Mouse (Mus musculus): ENCODE measurements at regions not wholly inside any gene's neighbourhood (a gene's known extent, or its start where the extent isn't known, plus 50 kb on each side); places are given as distances from the start of the nearest gene placed in this dataset.
"Not testable (repeated sequence)": the region's sequence is repeated elsewhere in the genome, so short reads cannot be mapped to it uniquely, and the experiment has no call there.

DNA sequence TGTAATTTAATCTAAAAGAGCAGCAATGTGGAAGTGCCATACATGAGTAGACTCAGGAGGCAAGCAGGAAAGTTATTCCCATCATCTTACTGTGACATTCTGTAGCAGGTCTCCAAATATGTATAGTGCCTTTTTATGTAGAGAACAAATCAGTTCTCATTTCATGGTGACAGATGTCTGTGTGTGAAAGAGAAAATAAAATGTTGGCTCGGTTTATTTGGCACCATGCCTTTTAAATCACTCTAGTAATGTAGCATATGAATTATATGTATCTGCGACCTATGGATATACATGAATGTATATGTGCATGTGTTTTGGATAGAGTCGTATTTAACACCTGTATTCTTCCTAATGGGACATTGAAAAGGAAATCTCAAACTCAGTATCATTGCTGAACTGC, 146.2 kb downstream of the Kcnrg start:
- no peak for DNase-seq (ENCODE audit: low spot score in 2 of 2)

DNA sequence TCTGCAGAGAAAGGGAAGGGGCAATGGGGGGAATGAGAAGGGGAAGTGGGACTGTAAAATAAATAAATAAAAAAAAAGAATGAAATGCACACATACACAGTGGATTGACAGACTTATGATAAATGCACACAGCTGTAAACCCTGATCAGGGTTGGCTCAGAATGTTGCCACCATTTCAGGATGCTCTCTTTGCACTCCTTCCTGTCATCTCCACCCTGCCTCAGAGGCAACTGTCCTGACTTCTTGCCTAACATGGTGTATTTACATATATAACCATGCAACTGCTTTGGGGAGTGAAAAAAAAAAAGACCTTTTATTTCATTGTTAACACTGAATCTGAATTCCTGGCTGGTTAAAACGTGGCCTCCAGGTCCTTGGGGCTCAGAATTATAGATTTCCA, 149.4 kb downstream of the Kcnrg start:
- DNase-seq (ENCODE audit: low spot score in 2 of 2): no peak

DNA sequence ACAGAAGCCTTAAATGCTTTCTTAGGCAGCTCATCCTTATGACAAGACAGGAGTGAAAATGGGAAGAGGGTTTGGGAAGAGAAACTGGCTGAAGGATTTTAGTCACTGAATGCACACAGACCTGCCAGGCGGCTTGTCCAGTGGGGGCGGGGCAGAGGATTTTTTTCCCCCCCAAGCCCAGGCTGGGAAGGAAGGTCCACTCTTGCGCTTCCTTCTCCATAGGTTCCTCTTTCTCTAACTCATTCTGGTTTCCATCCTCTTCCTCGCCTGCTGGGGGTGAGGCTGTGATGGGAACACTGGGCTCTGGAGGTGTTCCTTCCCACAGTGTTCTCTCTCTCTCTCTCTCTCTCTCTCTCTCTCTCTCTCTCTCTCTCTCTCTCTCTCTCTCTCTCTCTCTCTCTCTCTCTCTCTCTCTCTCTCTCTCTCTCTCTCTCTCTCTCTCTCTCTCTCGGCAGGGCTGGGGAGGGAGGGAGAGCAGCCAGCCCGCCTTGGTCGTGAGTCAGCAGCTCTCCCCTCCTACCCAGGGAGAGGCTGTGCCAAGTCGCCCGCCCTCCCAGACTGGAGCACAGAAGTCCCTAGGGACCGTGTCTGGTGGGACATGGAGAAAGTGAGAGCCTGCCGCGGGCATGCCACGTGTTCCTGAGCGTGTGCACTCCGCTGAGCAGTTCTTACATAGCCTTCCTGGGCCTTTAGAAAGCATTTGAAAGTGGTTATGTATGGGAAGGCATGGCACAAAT, 150.0 kb downstream of the Kcnrg start:
- peak; percentile 9 to 30 for DNase-seq (ENCODE audit: low spot score in 2 of 2)

DNA sequence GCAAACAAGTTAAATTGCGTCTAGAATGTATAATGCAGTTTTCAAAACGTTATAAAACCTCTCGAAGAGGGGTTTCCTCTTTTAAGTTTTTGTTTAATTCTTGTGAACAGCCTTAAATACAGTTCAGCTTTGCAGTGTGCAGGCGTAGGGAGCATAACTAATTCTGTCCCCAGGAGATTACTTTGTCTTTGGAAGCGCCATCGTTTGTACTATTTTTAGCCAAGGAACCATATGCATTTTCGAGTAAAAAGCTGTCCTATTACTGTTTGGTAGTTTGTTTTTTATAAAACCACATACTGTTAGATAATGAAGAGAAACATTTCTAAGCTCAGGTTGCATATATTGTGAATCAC, 150.5 kb downstream of the Kcnrg start:
- no peak for DNase-seq (ENCODE audit: low spot score in 2 of 2)

DNA sequence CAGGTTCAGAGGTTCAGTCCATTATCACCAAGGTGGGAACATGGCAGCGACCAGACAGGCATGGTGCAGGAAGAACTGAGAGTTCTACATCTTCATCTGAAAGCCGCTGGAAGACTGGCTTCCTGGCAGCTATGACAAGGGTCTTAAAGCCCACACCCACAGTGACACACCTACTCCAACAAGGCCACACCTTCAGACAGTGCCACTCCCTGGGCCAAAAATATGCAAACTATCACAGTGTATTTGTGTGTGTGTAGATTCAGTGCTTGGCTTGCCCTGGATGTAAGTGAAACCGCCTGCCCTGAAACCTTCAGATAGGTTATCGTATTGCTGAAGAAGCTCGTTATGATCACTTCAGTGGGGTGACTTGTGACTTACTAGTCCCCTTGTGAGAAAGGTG, 151.3 kb downstream of the Kcnrg start:
- DNase-seq (ENCODE audit: low spot score in 2 of 2): no peak

DNA sequence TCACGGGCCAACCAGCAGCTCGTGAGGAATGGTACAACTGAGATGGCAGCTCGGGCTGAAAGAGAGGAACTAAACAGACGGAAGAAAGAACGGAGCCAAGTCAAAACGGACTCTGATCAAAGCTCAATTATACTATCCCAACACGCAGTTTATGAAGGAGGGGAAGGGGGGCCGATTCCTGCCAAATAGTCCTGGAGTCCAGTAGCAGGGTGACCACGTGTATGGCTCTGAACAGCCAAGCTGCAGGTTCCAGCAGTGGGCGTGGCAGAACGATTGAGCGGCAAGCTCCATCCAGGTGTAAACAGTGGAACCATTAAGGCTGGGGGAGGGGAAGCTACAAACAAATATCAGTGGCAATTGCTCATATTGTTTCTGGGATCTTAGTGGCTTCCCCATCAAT, 152.9 kb downstream of the Kcnrg start:
- not testable (repeated sequence) for DNase-seq (ENCODE audit: low spot score in 2 of 2)

DNA sequence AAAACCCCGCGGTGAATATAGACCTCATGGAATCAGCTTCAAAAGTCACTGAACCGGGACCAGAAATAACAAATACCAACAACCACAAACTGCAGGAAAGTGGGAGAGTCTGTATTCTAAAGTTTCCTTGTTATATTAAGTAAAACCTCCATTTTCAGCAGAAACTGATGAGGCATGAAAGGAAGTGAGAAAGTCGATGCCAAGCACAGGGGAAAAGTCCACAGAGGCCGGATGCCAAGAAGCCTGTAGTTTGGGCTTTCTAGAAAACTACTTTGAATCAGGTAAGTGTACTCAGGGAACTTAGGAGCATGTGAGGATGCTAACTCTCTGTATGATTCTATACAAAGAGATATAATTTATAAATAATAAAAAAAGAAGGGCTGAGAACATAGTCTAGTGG, 154.8 kb downstream of the Kcnrg start:
- no peak for DNase-seq (ENCODE audit: low spot score in 2 of 2)

DNA sequence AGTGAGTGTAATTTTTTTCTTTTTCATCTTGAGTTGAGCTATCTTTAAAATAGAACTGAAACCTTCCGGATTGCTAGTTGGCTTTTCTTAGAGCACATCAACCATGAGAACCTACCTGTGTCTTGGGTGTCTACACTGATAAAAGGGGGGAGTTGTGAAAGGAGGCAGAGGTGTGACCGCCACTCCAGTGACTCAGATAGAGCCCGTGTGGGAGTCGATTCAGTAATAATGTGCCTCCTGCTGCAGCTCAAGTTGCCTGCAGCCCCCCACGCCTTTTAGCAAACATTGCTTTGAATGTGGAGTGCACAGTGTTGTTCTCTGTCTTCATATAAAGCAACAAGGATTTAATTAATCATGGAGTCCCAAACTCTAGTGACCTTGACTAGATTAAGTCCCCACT, 162.6 kb downstream of the Kcnrg start:
- DNase-seq (ENCODE audit: low spot score in 2 of 2): no peak

DNA sequence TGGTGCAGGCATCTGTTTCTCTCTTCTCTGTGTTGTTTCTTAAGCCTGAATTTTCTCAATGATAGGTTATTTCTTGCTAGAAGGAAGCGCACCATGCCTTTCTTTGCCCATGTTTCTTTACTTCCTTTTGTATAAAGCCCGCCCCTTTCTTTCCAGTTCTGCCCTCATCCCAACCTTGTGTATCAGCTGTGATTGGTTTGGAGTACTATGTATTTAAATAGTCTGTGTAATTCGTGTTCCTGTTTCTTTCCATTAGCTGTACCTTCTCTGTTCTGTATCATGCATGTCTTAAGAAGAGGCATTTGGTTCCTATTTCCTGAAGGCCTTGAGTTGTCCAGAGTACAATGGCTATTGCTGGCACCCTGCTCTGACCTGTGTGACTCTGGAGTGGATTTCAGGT, 166.9 kb downstream of the Kcnrg start:
- no peak for DNase-seq (ENCODE audit: low spot score in 2 of 2)

DNA sequence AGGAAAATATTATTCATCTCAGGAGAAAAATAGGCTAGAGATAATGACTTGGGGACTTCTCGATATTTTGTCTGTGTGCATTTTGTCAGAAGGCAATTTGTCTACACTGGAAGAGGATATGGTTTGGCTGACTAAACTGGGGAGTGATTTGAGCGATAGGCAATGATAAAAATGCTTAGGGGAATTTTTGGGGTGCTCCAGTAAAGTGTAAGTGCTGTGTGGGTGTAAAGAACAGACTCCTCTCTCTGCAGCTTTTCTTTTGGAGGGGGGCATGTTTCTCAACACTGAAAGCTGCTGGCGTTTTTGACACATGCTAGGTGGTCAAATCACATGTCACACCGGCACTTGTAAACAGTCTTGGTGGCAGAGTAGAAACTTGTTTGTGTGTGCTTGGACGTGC, 171.4 kb downstream of the Kcnrg start:
- no peak for DNase-seq (ENCODE audit: low spot score in 2 of 2)

DNA sequence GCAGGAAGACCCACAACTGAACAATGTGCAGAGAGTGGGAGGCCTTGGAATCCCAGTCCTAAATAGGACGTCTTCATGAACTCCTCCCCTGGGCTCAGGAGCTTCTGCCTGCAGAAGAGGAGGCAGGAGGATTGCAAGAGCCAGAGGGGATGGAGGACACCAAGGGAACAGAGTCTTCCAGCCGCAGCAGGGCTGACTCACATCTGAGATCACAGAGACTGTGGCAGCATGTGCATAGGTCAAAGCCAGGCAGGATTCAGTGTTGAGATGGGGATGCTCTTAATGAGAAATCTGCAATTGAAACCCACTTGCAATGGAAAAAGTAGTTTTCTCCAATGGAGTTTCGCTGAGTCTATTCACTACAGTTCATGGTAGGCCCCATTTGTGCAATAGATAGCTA, 175.9 kb downstream of the Kcnrg start:
- DNase-seq (ENCODE audit: low spot score in 2 of 2): no peak

DNA sequence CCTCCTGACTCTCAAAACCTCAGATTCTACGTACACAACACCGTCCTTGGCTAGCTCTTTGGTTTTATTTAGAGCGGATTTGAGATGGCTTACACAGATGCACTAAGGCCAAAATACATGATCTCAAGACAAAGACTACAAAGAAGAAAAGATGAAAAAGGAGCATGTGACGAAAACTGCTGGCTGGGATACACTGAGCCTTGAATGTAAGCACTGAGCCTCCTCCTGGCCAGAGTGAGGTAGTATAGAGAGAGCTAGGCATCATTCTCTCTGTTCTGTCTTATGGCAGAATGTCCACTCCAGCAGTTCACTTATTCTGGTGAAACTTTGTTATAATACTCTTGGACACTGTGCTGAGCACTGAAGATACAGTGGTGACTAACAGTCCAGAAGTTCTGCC, 177.4 kb downstream of the Kcnrg start:
- DNase-seq (ENCODE audit: low spot score in 2 of 2): no peak

DNA sequence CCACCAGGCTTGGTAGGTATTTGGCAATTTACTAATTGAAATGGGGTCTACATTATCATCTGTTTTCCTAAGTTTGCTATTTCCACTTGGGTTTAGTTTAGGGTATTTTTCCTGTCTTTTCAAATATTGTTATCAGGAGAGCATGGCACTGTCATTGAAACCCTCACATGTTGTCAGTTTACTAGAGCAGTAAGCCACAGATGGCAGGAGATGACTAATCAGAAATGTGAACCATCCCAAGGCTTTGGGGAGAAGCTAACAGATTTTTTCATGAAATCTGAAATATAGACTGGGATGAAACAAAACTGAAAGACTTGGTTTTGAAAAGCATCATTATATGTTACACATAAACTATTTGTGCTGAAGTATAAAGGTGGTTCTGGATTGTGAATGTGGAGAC, 178.8 kb downstream of the Kcnrg start:
- no peak for DNase-seq (ENCODE audit: low spot score in 2 of 2)

DNA sequence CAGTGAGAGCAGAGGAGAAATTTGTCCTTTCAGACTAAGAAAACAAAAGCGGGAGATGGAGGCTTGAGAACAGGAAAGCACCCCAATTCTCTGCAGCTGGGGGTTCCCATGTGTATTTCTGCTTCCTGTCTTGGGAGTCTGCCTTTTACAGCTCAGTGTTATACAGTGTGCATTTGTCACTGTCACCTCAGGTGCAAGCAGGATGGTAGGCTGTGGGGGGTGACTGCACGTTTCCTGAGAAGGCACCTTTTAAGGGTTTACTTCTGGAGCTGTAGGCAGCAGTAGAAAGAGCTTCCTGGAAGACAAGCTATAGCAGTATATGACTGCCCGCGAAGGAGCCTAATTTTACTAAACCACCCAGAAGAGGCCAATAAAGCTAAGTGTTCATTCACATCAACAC, 180.5 kb downstream of the Kcnrg start:
- DNase-seq (ENCODE audit: low spot score in 2 of 2): no peak

DNA sequence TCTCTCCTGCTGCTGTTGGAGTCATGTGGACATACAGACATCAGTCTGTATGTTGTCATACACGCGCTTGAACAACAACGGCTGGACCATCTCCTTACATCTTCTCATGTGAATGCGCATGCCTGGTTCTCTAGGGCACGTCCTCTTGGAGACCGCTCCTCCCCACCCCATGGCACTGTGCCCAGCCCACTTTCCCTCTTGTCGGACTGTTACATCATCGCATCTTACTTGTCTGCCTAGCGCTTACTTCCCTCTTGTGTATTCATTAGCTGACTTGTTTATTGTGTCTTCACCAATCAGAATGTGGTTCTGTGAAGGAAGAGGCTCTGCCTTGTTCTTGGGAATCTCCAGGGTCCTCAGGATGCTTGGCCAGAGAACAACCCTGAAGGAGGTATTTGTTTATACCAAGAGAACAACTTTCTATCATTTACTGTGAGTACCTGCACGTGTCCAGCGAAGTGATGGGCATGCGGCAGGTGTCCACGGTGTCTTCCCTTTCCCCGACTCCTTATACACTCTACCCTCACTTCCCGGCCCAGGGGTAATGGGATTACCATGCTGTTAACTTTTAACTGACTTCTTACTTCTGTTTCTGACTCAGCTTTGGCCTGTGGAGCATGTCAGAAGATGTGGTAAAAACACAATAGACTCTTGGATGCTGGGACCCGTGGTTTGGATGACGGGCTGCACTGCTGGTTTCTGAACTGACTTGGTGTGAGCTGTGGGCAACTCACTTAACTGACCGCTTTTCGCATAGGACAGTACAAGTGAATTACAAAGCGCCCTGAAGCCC, 181.9 kb downstream of the Kcnrg start:
- no peak for DNase-seq (ENCODE audit: low spot score in 2 of 2)

DNA sequence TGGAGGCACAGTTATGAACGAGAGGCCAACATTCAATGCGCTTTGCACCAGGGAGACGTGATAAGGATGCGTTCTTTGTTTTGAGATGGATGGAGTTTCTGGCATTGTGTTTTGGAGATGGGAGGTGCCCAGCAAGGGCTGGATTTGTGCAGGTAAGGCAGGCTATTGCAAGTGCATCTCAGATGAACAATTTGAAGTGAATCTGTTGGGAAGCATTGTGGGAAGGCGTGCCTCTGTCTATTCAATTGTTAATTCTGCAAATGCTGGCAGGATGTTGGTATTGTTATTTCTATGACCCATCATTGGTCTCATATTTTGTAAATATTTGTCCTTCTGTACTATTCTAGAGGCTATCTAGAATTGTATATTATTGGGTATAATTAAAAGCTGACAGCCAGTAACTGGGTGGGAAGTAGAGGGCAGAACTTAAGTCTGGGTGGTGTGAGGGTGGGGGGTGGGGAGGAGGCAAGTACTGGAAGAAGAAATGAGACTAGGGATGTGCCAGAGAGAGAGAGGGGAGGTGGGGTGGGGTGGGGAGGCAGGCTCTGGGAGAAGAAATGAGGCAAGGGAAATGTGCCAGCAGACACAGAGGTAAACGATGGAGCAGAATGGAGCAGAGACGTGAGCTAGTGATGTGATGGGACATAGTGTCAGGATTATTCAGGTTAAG, 188.9 kb downstream of the Kcnrg start:
- no peak for DNase-seq (ENCODE audit: low spot score in 2 of 2)

DNA sequence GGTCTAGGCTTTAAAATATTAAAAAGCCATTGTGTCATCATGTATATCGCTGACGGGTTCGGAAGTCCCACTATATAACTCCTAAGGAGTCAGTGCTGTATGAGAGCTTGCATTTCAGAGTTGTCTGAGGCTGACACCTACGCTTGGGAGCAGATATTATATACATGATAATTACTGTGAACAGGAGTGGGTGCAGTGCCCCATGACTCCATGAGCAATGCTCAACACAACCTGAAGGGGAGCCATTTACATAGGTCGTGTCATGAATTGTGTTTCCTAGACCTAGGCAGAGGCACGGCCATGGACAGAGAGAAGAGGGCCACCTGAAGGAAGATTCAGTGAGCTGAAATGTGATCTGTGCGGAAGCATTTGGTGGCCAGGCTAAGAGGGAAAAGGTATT, 189.4 kb downstream of the Kcnrg start:
- no peak for DNase-seq (ENCODE audit: low spot score in 2 of 2)

DNA sequence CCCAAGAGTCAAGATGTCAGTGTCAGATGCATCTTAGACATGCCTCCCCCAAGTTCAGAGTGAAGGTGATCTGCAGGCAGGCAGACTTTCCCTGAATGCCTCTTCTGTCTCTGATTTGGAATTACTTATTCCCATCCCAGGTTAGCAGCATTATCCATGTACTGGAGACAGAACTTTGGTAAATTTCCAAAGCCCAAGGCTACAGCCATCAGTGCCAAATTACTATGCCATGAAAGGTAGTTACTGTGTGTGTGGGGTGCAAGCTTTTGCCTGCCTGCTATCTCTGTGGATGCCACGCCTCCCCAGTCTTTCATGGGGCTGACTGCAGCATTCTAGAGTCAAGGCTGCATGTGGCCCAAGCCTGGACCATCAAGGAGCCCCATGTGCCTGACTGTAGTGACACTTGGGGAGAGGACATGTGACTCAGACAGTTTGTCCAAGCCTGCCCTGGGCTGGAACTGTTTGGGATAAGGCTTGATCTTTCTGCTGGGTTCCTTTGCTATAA, 196.2 kb downstream of the Kcnrg start:
- DNase-seq (ENCODE audit: low spot score in 2 of 2): no peak

DNA sequence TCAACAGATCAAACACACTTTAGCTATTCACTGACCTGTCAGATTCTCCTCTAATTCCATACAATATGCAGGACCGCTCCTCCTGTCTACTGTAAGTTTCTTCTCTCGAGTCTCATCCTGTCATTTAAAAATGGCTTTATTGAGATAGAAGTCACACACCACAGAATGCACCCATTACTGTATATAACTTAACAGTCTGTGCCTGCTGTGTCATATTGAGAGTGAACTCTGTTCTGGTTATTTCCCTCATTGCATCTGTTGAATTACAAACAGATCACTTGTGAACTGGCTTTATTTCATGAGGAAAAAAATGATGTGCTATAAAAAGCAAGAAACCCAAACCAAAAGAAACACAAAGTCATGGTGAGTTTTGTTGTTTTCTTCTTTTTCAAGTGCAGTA, 198.2 kb downstream of the Kcnrg start:
- DNase-seq (ENCODE audit: low spot score in 2 of 2): no peak

DNA sequence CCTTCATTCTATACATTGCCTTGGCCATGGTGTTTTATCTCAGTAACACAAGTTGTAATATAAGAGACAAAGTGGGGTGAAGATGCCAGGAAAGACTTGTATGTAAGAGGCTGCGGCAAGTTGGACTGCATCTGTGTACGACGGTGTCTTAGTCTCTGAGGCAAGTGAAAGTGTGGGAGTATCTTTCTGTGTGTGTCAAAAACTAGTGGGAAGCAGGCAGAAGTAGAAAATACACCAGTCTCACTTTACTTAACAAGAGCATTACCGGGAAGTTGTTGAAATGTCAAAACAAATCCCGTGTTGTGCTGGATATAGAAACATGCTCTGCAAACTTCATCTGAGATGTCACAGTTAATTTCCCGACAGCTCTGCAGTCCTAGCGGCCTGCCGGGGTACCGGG, 200.9 kb downstream of the Kcnrg start:
- DNase-seq (ENCODE audit: low spot score in 2 of 2): no peak

DNA sequence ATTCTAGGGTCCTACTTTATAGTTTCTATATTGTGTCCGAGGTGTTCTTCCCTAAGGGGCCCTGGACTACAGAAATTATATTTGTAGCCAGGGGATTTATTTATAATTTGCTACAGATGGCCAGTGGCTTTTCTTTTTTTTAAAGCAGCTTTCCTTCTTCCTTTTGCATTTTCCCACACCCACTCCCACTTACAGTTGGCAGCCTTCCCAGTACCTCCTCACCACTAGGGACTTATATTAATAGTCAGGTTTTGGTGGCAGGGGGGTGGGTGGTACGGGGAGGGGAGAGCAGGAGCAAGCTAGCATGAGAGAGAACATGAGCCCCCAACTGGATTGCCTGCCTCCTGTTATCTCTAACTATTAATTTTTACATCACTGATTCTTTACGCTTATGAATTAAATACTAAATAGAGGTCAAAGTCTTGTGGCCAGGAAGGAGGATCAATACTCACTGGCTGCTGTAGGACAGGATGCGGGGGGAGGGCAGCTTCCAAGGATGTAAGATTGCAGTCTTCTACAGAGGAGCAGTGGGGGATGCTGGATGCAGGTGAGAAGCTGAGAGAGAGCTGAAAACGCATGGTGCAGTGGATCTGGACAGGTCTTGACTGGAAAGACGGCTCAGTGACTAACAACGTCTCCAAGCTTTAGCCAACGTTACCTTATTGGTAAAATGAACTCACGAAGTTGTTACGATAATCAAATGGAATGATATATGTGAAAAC, 202.6 kb downstream of the Kcnrg start:
- DNase-seq (ENCODE audit: low spot score in 2 of 2): no peak

DNA sequence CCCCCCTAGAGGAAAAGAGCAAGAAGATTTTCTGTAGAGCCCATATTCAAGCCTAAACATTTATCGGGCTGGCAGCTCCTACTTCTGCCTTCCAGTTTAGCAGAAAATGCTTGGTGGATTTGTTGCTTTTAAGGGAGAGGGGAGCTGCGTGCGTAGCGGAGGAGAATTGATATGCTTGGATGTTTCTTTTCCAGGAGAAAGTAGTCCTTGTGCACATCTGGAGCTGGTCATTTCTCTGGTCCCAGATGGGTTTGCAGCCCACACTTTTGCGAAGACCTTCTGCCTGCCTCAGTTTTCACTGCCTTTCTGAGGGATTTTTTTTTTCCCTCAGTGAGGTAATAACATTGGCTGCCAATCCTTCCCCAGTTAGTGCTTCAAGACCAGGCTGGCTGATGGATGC, 203.6 kb downstream of the Kcnrg start:
- no peak for DNase-seq (ENCODE audit: low spot score in 2 of 2)
